Mouse (Mus musculus) inflammation-experienced regulatory T-cells, adult 6 months (primary cell): Measurements from ENCODE around the gene Adck1. TPM values are rescaled to one million over a fixed set of nuclear protein-coding genes. Genes with fewer than 3 reads are reported as not detected.

Experiments used
- ATAC-seq: one replicate; pipeline ENCODE4 v1.8.0; 2017
- polyA plus RNA-seq, 3 experiments: library from polyadenylated mRNA; unstranded; fragments of 100-300 nt; shearing (Covaris generic); gene quantifications; one replicate each; pipeline ENCODE4 v1.2.1; 2017

Adck1 gene
- polyA plus RNA-seq, 3 experiments from 2014 or later = 7.9 to 10.8 (median 10.8) TPM

- ATAC-seq = peak; percentile 88
These were observed 68.4 kb downstream of the Adck1 start for GRCm38 (mm10) chr12:88428735-88429134.

- ATAC-seq = no peak
These were observed 71.9 kb downstream of the Adck1 start for GRCm38 (mm10) chr12:88432277-88432676.

GRCm38 (mm10) chr12:88433171-88433570 is 72.8 kb downstream of the Adck1 start:
- ATAC-seq = no peak

- ATAC-seq = peak; percentile 17
These were observed 76.8 kb downstream of the Adck1 start for GRCm38 (mm10) chr12:88436962-88437750.

GRCm38 (mm10) chr12:88441922-88442809 is 81.8 kb downstream of the Adck1 start:
- ATAC-seq = no peak

- no peak for ATAC-seq
These were observed 83.7 kb downstream of the Adck1 start for GRCm38 (mm10) chr12:88444040-88444439.

GRCm38 (mm10) chr12:88445471-88445870 is 85.1 kb downstream of the Adck1 start:
- no peak for ATAC-seq

GRCm38 (mm10) chr12:88450658-88451563 is 90.6 kb downstream of the Adck1 start:
- ATAC-seq = no peak

- ATAC-seq = no peak
These were observed 94.5 kb downstream of the Adck1 start for GRCm38 (mm10) chr12:88454701-88455410.

- ATAC-seq = no peak
These were observed 96.7 kb downstream of the Adck1 start for GRCm38 (mm10) chr12:88457021-88457420.

- ATAC-seq = no peak
These were observed 98.6 kb downstream of the Adck1 start for GRCm38 (mm10) chr12:88458936-88459335.

GRCm38 (mm10) chr12:88459461-88459860 is 99.1 kb downstream of the Adck1 start:
- ATAC-seq = no peak

- no peak for ATAC-seq
These were observed 100.7 kb downstream of the Adck1 start for GRCm38 (mm10) chr12:88461026-88461425.

GRCm38 (mm10) chr12:88463588-88464290 is 103.4 kb downstream of the Adck1 start:
- no peak for ATAC-seq

- peak; percentile 95 for ATAC-seq
These were observed 106.4 kb downstream of the Adck1 start for GRCm38 (mm10) chr12:88466801-88467200.

GRCm38 (mm10) chr12:88467257-88467656 is 106.9 kb downstream of the Adck1 start:
- peak; percentile 50 for ATAC-seq

GRCm38 (mm10) chr12:88467935-88468465 is 107.6 kb downstream of the Adck1 start:
- no peak for ATAC-seq

- no peak for ATAC-seq
These were observed 108.3 kb downstream of the Adck1 start for GRCm38 (mm10) chr12:88468691-88469090.

GRCm38 (mm10) chr12:88471884-88472283 is 111.5 kb downstream of the Adck1 start:
- ATAC-seq = peak; percentile 30

- ATAC-seq = peak; percentile 11
These were observed 112.5 kb downstream of the Adck1 start for GRCm38 (mm10) chr12:88472832-88473231.

GRCm38 (mm10) chr12:88473796-88474195 is 113.4 kb downstream of the Adck1 start:
- no peak for ATAC-seq
